Mouse (Mus musculus) midbrain, embryonic 16.5 days (tissue): Measurements from ENCODE around the gene Cdc27. TPM values are rescaled to one million over a fixed set of nuclear protein-coding genes. Genes with fewer than 3 reads are reported as not detected.

Experiments used
- ATAC-seq: fragments of 200-750 bp; cut with Nextera tagmentation; 2 replicates; pipeline ENCODE4 v1.8.0; 2017; ENCODE audit warnings: moderate TSS enrichment
- H3K27ac ChIP-seq: fragments of 300-500 bp; sonication (generic); 2 replicates; pipeline ENCODE4 v1.5.1; 2014; ENCODE audit warnings: mild to moderate bottlenecking, low read length, mixed read lengths
- H3K27me3 ChIP-seq: fragments of 300-500 bp; sonication (generic); 2 replicates; pipeline ENCODE4 v1.6.1; 2014; ENCODE audit warnings: low read depth, low read length, mixed read lengths; ENCODE audit not compliant: control insufficient read depth, insufficient read depth
- H3K36me3 ChIP-seq: fragments of 300-500 bp; sonication (generic); 2 replicates; pipeline ENCODE4 v1.6.1; 2014; ENCODE audit warnings: mild to moderate bottlenecking, low read length, moderate library complexity, mixed read lengths; ENCODE audit not compliant: control insufficient read depth, insufficient read depth
- H3K4me1 ChIP-seq: fragments of 300-500 bp; sonication (generic); 2 replicates; pipeline ENCODE4 v1.6.1; 2014; ENCODE audit warnings: mild to moderate bottlenecking, low read length, mixed read lengths; ENCODE audit not compliant: control insufficient read depth, insufficient read depth
- H3K4me2 ChIP-seq: fragments of 300-500 bp; sonication (generic); 2 replicates; pipeline ENCODE4 v1.6.1; 2014; ENCODE audit warnings: mild to moderate bottlenecking, low read length, mixed read lengths
- H3K4me3 ChIP-seq: fragments of 300-500 bp; sonication (generic); 2 replicates; pipeline ENCODE4 v1.5.1; 2014; ENCODE audit warnings: low read depth, mild to moderate bottlenecking, low read length, moderate library complexity, mixed read lengths
- H3K9ac ChIP-seq: fragments of 300-500 bp; sonication (generic); 2 replicates; pipeline ENCODE4 v1.6.1; 2014; ENCODE audit warnings: low read depth, low read length, mixed read lengths
- H3K9me3 ChIP-seq: fragments of 300-500 bp; sonication (generic); replicated peaks from 2 replicates; pipeline ENCODE4 v1.6.1; 2014; ENCODE audit warnings: mild to moderate bottlenecking, low read length, mixed read lengths; ENCODE audit not compliant: control insufficient read depth, poor library complexity, severe bottlenecking
- WGBS: fragments of 180-500 bp; shearing (Covaris S2); extraction: QIAGEN DNeasy Blood & Tissue Kit; methylation state at CpG from one replicate; pipeline ENCODE4 v1.1.7; 2014; 5-methylcytosine and 5-hydroxymethylcytosine counted together
- polyA plus RNA-seq: library from polyadenylated mRNA; unstranded; fragments of >200 nt; fragmentation: Nextera tagmentation; extraction: Ambion mirVana; gene quantifications from 2 replicates; pipeline ENCODE4 v1.2.1, GENCODE M21; 2015

The Cdc27 gene
- polyA plus RNA-seq, 1 experiment from 2014 or later, result 32.3 TPM

GRCm38 (mm10) chr11:104585495-104585894 lies 35.1 kb upstream of the Cdc27 start:
- Histone ChIP-seq H3K9ac (no peak overlapping the region), H3K4me3 (no peak overlapping the region), H3K36me3 (no peaks in the 10 kb centered on the region), H3K4me1 (no peaks in the 10 kb centered on the region), H3K27ac (no peak overlapping the region), H3K9me3 (no peaks in the 10 kb centered on the region; the same call in 1 of the 2 replicates), H3K4me2 (no peak overlapping the region), H3K27me3 (no peaks in the 10 kb centered on the region)
- 72% methylated on average over 5 of the region's 5 CpGs for WGBS
- ATAC-seq, result no peak

GRCm38 (mm10) chr11:104582630-104583364 lies 32.4 kb upstream of the Cdc27 start:
- Histone ChIP-seq H3K4me1 (no peaks in the 10 kb centered on the region), H3K9ac (no peak overlapping the region), H3K27ac (no peak overlapping the region), H3K9me3 (no peaks in the 10 kb centered on the region), H3K27me3 (no peaks in the 10 kb centered on the region), H3K36me3 (no peaks in the 10 kb centered on the region), H3K4me3 (no peak overlapping the region), H3K4me2 (no peak overlapping the region)
- no peak for ATAC-seq
- 61% methylated on average over 13 of the region's 13 CpGs for WGBS

GRCm38 (mm10) chr11:104582308-104582606 lies 31.8 kb upstream of the Cdc27 start:
- WGBS, result 96% methylated on average over 2 of the region's 2 CpGs
- Histone ChIP-seq H3K4me1 (no peaks in the 10 kb centered on the region), H3K9ac (no peak overlapping the region), H3K36me3 (no peaks in the 10 kb centered on the region), H3K27me3 (no peaks in the 10 kb centered on the region), H3K27ac (no peak overlapping the region), H3K4me2 (no peak overlapping the region), H3K4me3 (no peak overlapping the region), H3K9me3 (no peaks in the 10 kb centered on the region)
- ATAC-seq, result no peak

GRCm38 (mm10) chr11:104581446-104582307 lies 31.3 kb upstream of the Cdc27 start:
- no peak for ATAC-seq
- H3K4me3 ChIP-seq, result no peak overlapping the region
- 48% methylated on average over 18 of the region's 18 CpGs for WGBS
- H3K36me3 ChIP-seq, result no peaks in the 10 kb centered on the region
- H3K4me1 ChIP-seq, result no peaks in the 10 kb centered on the region
- H3K9me3 ChIP-seq, result no peaks in the 10 kb centered on the region
- 0 out of 2 replicates have a peak overlapping the region, but pooled peaks have one; percentile 15 for H3K9ac ChIP-seq
- peak overlapping the region; percentile 28 for H3K4me2 ChIP-seq
- no peaks in the 10 kb centered on the region for H3K27me3 ChIP-seq
- peak overlapping the region; percentile 47 for H3K27ac ChIP-seq

GRCm38 (mm10) chr11:104580606-104581005 lies 30.2 kb upstream of the Cdc27 start:
- no peak for ATAC-seq
- H3K9me3 ChIP-seq, result no peaks in the 10 kb centered on the region
- no peaks in the 10 kb centered on the region for H3K36me3 ChIP-seq
- no peak overlapping the region for H3K9ac ChIP-seq
- WGBS, result 91% methylated on average over 5 of the region's 5 CpGs
- H3K4me1 ChIP-seq, result no peaks in the 10 kb centered on the region
- no peak overlapping the region for H3K27ac ChIP-seq
- H3K4me2 ChIP-seq, result no peak overlapping the region
- no peaks in the 10 kb centered on the region for H3K27me3 ChIP-seq
- no peak overlapping the region for H3K4me3 ChIP-seq

- no peak overlapping the region for H3K4me2 ChIP-seq
- H3K9me3 ChIP-seq, result no peaks in the 10 kb centered on the region
- no peak overlapping the region for H3K9ac ChIP-seq
- 63% methylated on average over 6 of the region's 6 CpGs for WGBS
- no peak overlapping the region for H3K4me3 ChIP-seq
- H3K27ac ChIP-seq, result no peak overlapping the region
- no peak for ATAC-seq
- no peaks in the 10 kb centered on the region for H3K36me3 ChIP-seq
- H3K27me3 ChIP-seq, result no peaks in the 10 kb centered on the region
- no peaks in the 10 kb centered on the region for H3K4me1 ChIP-seq
These were observed 29.7 kb upstream of the Cdc27 start for GRCm38 (mm10) chr11:104580091-104580490.

GRCm38 (mm10) chr11:104579575-104579974 lies 29.2 kb upstream of the Cdc27 start:
- H3K27me3 ChIP-seq, result no peaks in the 10 kb centered on the region
- ATAC-seq, result no peak
- H3K27ac ChIP-seq, result no peak overlapping the region
- H3K4me1 ChIP-seq, result no peaks in the 10 kb centered on the region
- no peak overlapping the region for H3K4me3 ChIP-seq
- H3K4me2 ChIP-seq, result no peak overlapping the region
- H3K9ac ChIP-seq, result no peak overlapping the region
- 94% methylated on average over 8 of the region's 8 CpGs for WGBS
- no peaks in the 10 kb centered on the region for H3K9me3 ChIP-seq
- H3K36me3 ChIP-seq, result no peaks in the 10 kb centered on the region

- H3K27ac ChIP-seq, result no peak overlapping the region
- no peak overlapping the region for H3K4me3 ChIP-seq
- H3K36me3 ChIP-seq, result no peaks in the 10 kb centered on the region
- H3K27me3 ChIP-seq, result no peaks in the 10 kb centered on the region
- no peaks in the 10 kb centered on the region for H3K9me3 ChIP-seq
- 90% methylated on average over 9 of the region's 9 CpGs for WGBS
- H3K9ac ChIP-seq, result no peak overlapping the region
- no peak overlapping the region for H3K4me2 ChIP-seq
- no peak for ATAC-seq
- H3K4me1 ChIP-seq, result no peaks in the 10 kb centered on the region
These were observed 28.7 kb upstream of the Cdc27 start for GRCm38 (mm10) chr11:104579084-104579483.

- 66% methylated on average over 5 of the region's 5 CpGs for WGBS
- Histone ChIP-seq H3K27ac (no peak overlapping the region), H3K4me3 (no peak overlapping the region), H3K9me3 (no peaks in the 10 kb centered on the region), H3K36me3 (no peaks in the 10 kb centered on the region), H3K27me3 (no peaks in the 10 kb centered on the region), H3K4me1 (no peaks in the 10 kb centered on the region), H3K9ac (no peak overlapping the region), H3K4me2 (no peak overlapping the region)
- no peak for ATAC-seq
These were observed 27.7 kb upstream of the Cdc27 start for GRCm38 (mm10) chr11:104578074-104578473.
